Mouse (Mus musculus): Measurements from ENCODE around the gene Sgms1.

DNA sequence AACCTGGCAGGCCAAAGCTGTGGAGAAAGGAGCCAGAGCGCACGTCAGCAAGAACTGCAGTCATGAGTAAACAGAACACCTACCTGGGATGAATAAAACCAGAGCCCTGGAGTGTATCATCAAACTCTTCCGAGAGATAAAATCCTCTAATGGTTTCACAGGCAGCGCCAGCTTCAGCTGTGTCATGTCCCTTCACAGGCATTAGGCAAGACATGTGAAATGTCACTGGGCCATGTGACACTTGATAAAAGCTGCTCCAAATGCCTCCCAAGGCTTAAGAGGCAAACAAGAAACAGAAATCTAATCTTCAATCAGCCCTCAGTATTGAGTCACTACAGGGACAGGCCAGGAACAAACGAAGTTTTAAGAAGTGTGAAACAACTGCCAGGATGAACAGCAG, 193.3 kb downstream of the Sgms1 start:
- TF ChIP-seq CTCF (IDR thresholded peaks at IDR 0.05; ENCODE audit: borderline replicate concordance, insufficient read depth, low read length): no peak
- TF ChIP-seq POLR2A (IDR thresholded peaks at IDR 0.05; ENCODE audit: low read depth, low read length): no peak

Measured in embryonic fibroblast, embryonic 13.5 days (primary cell).